Mouse (Mus musculus) megakaryocyte, adult 5-6 weeks (primary cell): ENCODE measurements around the gene Tbck. TPM values are rescaled to one million over a fixed set of nuclear protein-coding genes. Genes with fewer than 3 reads are reported as not detected.

ENCODE experiments used
- ATAC-seq: 2 replicates; pipeline ENCODE4 v1.8.0; 2016; ENCODE audit warnings: mild to moderate bottlenecking, inconsistent platforms; ENCODE audit not compliant: poor library complexity, severe bottlenecking
- total RNA-seq, 2 experiments: library from RNA; stranded (forward) in 1 of 2; stranded (reverse) in 1 of 2; fragments of 153-499, 151-499 nt in 1 of 2; fragments of 221-1000, 200-1000 nt in 1 of 2; gene quantifications; 2 replicates each; pipeline versions ENCODE4 v1.2.3 to v1.2.4; 2015 to 2017

Gene Tbck
- total RNA-seq, 2 experiments from 2014 or later, result 15.3 to 17.8 TPM

GRCm38 (mm10) chr3:132864329-132864919 is 180.5 kb downstream of the Tbck start:
- ATAC-seq, result no peak

- ATAC-seq, result no peak
Measured at GRCm38 (mm10) chr3:132864986-132865385, 181.0 kb downstream of the Tbck start.

GRCm38 (mm10) chr3:132865596-132865995 is 181.7 kb downstream of the Tbck start:
- no peak for ATAC-seq

- ATAC-seq, result no peak
Measured at GRCm38 (mm10) chr3:132866984-132867383, 183.0 kb downstream of the Tbck start.

GRCm38 (mm10) chr3:132868838-132869237 is 184.9 kb downstream of the Tbck start:
- no peak for ATAC-seq

GRCm38 (mm10) chr3:132870079-132870478 is 186.1 kb downstream of the Tbck start:
- no peak for ATAC-seq

- ATAC-seq, result peak; percentile 54
Measured at GRCm38 (mm10) chr3:132871318-132871904, 187.5 kb downstream of the Tbck start.

- peak; percentile 25; the same call in 1 of the 2 replicates for ATAC-seq
Measured at GRCm38 (mm10) chr3:132873251-132873650, 189.3 kb downstream of the Tbck start.

- ATAC-seq, result no peak
Measured at GRCm38 (mm10) chr3:132876011-132876708, 192.2 kb downstream of the Tbck start.

- no peak for ATAC-seq
Measured at GRCm38 (mm10) chr3:132876933-132877676, 193.2 kb downstream of the Tbck start.

- ATAC-seq, result no peak
Measured at GRCm38 (mm10) chr3:132880361-132880760, 196.4 kb downstream of the Tbck start.

- ATAC-seq, result no peak
Measured at GRCm38 (mm10) chr3:132880826-132881225, 196.9 kb downstream of the Tbck start.

- no peak for ATAC-seq
Measured at GRCm38 (mm10) chr3:132883256-132883655, 199.3 kb downstream of the Tbck start.

GRCm38 (mm10) chr3:132884459-132884858 is 200.5 kb downstream of the Tbck start:
- ATAC-seq, result no peak

GRCm38 (mm10) chr3:132886419-132887050 is 202.6 kb downstream of the Tbck start:
- no peak for ATAC-seq

GRCm38 (mm10) chr3:132887074-132887848 is 203.3 kb downstream of the Tbck start:
- no peak for ATAC-seq
